Mouse (Mus musculus) stomach, postnatal 0 days (tissue): ENCODE measurements around the gene Ppil6. TPM values are rescaled to one million over a fixed set of nuclear protein-coding genes. Genes with fewer than 3 reads are reported as not detected.

ENCODE experiments used
- ATAC-seq: fragments of 200-750 bp; cut with Nextera tagmentation; 2 replicates; pipeline ENCODE4 v1.8.0; 2017; ENCODE audit not compliant: low FRiP score, low TSS enrichment
- DNase-seq: peaks from one replicate; pipeline ENCODE4 v3.0.0-alpha.2; 2016; ENCODE audit warnings: low spot score
- H3K27ac ChIP-seq: fragments of 300-500 bp; sonication (generic); replicated peaks from 2 replicates; pipeline ENCODE4 v1.5.1; 2014; ENCODE audit warnings: mild to moderate bottlenecking, control low read depth
- H3K27me3 ChIP-seq: fragments of 300-500 bp; sonication (generic); 2 replicates; pipeline ENCODE4 v1.6.1; 2014; ENCODE audit warnings: low read length; ENCODE audit not compliant: control insufficient read depth, insufficient read depth
- H3K36me3 ChIP-seq: fragments of 300-500 bp; sonication (generic); 2 replicates; pipeline ENCODE4 v1.6.1; 2014; ENCODE audit warnings: low read length, mixed read lengths; ENCODE audit not compliant: control insufficient read depth, insufficient read depth
- H3K4me1 ChIP-seq: fragments of 300-500 bp; sonication (generic); replicated peaks from 2 replicates; pipeline ENCODE4 v1.6.1; 2014; ENCODE audit warnings: antibody characterized with exemption; ENCODE audit not compliant: control insufficient read depth, insufficient read depth
- H3K4me2 ChIP-seq: fragments of 300-500 bp; sonication (generic); replicated peaks from 2 replicates; pipeline ENCODE4 v1.6.1; 2014; ENCODE audit warnings: low read depth, mild to moderate bottlenecking, control low read depth, moderate library complexity
- H3K4me3 ChIP-seq: fragments of 300-500 bp; sonication (generic); 2 replicates; pipeline ENCODE4 v1.5.1; 2014; ENCODE audit warnings: low read depth, low read length, control low read depth
- H3K9ac ChIP-seq: fragments of 300-500 bp; sonication (generic); 2 replicates; pipeline ENCODE4 v1.6.1; 2014; ENCODE audit warnings: mild to moderate bottlenecking, low read length, control low read depth, mixed read lengths
- H3K9me3 ChIP-seq: fragments of 300-500 bp; sonication (generic); 2 replicates; pipeline ENCODE4 v1.6.1; 2016; ENCODE audit warnings: low read length; ENCODE audit not compliant: control insufficient read depth
- CTCF ChIP-seq: IDR thresholded peaks from 2 replicates; pipeline ENCODE4 v1.5.1; 2016; ENCODE audit warnings: antibody characterized with exemption, low read depth, mild to moderate bottlenecking, moderate library complexity
- EP300 ChIP-seq: optimal IDR thresholded peaks from 2 replicates; pipeline ENCODE3; 2016; ENCODE audit warnings: antibody characterized with exemption
- WGBS: fragments of 180-500 bp; shearing (Covaris S2); extraction: QIAGEN DNeasy Blood & Tissue Kit; methylation state at CpG from one replicate; pipeline ENCODE4 v1.1.7; 2014; 5-methylcytosine and 5-hydroxymethylcytosine counted together
- polyA plus RNA-seq: library from polyadenylated mRNA; unstranded; fragments of >200 nt; fragmentation: Nextera tagmentation; extraction: Ambion mirVana; gene quantifications from 2 replicates; pipeline ENCODE4 v1.2.1, GENCODE M21; 2015

Ppil6 gene
- polyA plus RNA-seq, 1 experiment from 2014 or later: 2.5 TPM

DNA sequence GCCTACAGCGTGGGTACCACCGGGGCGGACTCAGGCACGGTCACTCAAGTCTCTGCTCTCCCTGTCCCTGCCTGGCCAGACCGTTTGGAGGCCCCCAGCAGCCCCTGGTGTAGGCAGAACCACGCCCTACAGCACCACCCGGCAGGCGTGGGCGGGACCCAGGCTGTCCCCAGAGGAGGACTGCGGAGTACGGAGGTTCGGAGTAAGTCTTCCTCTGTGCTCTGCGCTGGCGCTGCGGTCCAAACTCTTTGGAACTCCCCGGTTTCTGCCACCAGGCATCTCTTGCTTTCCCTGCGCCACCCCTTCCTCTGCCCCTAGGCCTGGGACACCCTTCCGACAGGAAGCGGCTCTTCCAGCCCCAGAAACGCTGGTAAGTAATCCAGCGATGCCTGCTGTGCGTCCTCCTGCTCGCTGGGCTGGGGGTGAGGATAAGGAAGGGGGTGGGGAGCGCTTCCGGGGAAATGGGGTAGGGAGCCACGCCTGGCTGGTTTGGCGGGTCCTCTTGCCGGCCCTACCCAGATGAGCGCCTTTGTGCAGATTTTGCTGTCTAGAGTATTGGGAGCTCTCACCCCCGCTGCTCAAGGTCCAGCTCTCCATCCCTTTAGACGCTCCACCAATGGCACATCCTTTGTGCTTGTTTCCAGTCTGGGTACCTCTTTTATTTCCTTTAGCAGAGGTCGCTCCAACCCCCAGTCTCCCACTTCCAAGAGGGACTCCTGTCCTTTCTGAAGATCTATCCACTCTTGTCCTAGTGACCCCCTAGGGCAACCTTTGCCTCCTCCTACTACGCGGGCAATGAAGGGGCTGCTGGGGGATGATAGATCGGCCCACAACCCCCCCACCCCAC, 13.8 kb upstream of the Ppil6 start, which contains the start of gene Mical1:
Gene Mical1 (plus strand): TSS at position 144 of the 847 bp plus-strand sequence.
- Histone ChIP-seq H3K4me2 (peak within 1 kb of the TSS; percentile 80), H3K4me3 (peak within 1 kb of the TSS; percentile 59), H3K27me3 (no peaks in the 10 kb centered on the region), H3K27ac (peak within 1 kb of the TSS; percentile 92), H3K9ac (peak within 1 kb of the TSS; percentile 76), H3K9me3 (no peaks in the 10 kb centered on the region), H3K36me3 (peaks cover 6% of the 10 kb centered on the region; the same call in 1 of the 2 replicates), H3K4me1 (0 out of 2 replicates have a peak, but pooled peaks cover 3% of the 10 kb centered on the region)
- under 1% methylated on average over 35 of the region's 35 CpGs for WGBS
- TF ChIP-seq CTCF (no peak), EP300 (no peak)
- ATAC-seq: peak; percentile 50; the same call in 1 of the 2 replicates
- DNase-seq: peak; percentile 70

DNA sequence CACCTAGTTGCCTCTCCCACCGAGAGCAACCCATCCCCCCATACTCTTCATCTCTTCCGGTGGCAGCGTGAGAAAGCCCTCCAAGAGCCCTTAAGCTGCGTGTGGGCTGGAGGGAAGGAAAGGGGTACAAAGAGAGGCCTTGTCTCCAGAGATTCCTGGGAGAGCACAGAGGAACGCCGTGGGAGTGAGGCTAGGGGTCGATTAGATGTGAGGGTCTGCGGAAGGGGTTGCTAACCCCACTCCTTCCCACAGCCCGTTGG, 13.3 kb upstream of the Ppil6 start:
- no peaks in the 10 kb centered on the region for H3K27me3 ChIP-seq
- peak overlapping the region; percentile 76 for H3K9ac ChIP-seq
- no peak; the same call in 1 of the 2 replicates for ATAC-seq
- no peak for TF ChIP-seq CTCF
- TF ChIP-seq EP300: no peak
- H3K27ac ChIP-seq: peak overlapping the region; percentile 92
- no peaks in the 10 kb centered on the region for H3K9me3 ChIP-seq
- peak overlapping the region; percentile 80 for H3K4me2 ChIP-seq
- no peak for DNase-seq
- 3% methylated on average over 9 of the region's 9 CpGs for WGBS
- H3K4me1 ChIP-seq: 0 out of 2 replicates have a peak, but pooled peaks cover 3% of the 10 kb centered on the region
- peaks cover 6% of the 10 kb centered on the region; the same call in 1 of the 2 replicates for H3K36me3 ChIP-seq
- H3K4me3 ChIP-seq: peak overlapping the region; percentile 59

DNA sequence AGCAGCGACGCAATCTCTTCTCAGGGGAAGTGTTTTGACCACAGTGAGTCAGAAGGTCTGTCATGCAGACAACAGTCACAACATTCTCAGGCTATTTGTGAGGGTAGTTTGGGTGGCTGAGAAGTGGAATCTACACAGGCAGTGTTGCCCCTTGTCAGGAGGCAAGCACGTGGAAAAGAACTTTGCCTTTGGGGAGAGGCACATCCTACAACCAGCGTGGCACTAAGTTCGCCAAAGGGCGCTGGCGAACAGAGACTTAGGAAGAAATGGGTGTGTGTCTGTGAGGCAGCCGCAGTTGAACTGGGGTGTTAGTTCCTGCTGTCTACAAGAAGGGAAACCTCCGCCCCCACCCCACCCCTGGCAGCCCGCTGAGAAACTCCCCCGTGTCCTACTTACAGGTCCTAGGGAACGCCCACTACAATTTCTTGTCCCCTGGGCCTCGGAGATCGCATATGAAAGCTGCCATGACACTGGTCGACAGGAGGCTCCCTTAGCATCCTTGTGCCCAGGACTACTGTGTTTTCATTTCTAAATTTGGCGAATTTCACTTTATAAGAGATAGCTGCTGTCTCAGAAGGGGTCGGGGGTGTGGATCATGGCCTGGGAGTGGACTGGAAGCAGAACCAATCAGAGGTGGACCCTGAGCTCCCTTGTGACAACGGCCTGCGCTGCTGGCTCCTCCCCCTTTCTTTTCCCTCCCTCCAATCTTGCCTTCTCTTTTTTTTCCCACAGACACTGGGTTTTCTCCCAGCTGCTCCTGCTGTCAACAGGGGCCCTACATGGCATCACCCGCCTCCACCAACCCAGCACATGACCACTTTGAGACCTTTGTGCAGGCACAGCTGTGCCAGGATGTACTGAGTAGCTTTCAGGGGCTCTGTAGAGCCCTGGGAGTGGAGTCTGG, 12.7 kb upstream of the Ppil6 start:
- peak; percentile 80 for ATAC-seq
- peak; percentile 68 for DNase-seq
- Histone ChIP-seq H3K27me3 (no peaks in the 10 kb centered on the region), H3K9me3 (no peaks in the 10 kb centered on the region), H3K9ac (peak overlapping the region; percentile 76), H3K4me3 (peak overlapping the region; percentile 59), H3K36me3 (peaks cover 6% of the 10 kb centered on the region; the same call in 1 of the 2 replicates), H3K4me2 (peak overlapping the region; percentile 80), H3K4me1 (0 out of 2 replicates have a peak, but pooled peaks cover 3% of the 10 kb centered on the region), H3K27ac (peak overlapping the region; percentile 92)
- WGBS: 5% methylated on average over 20 of the region's 20 CpGs
- TF ChIP-seq CTCF (no peak), EP300 (no peak)

DNA sequence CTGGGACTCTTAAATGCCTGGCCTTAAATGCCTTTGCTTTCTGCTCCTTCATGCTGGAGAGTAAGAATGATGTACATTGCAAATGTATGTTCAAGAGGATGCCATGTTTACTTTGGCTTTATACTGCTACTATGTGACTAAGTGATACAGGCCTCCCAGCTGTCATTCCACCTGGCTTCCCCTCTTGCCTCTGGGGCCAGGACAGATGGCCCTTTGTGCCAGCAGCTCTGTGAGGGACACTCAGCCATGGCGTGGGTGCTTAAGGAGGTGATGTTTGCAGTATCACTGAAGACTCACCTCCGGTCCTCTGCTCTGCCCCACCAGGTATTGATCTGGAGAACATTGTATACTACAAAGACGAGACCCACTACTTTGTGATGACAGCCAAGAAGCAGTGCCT, 10.3 kb upstream of the Ppil6 start:
- Histone ChIP-seq H3K4me3 (no peak overlapping the region), H3K9me3 (no peaks in the 10 kb centered on the region), H3K4me1 (no peaks in the 10 kb centered on the region), H3K27ac (no peak overlapping the region), H3K27me3 (no peaks in the 10 kb centered on the region), H3K4me2 (no peak overlapping the region), H3K36me3 (peaks cover 23% of the 10 kb centered on the region), H3K9ac (no peak overlapping the region)
- no peak for DNase-seq
- 82% methylated on average over 3 of the region's 3 CpGs for WGBS
- ATAC-seq: no peak
- TF ChIP-seq CTCF (no peak), EP300 (no peak)

DNA sequence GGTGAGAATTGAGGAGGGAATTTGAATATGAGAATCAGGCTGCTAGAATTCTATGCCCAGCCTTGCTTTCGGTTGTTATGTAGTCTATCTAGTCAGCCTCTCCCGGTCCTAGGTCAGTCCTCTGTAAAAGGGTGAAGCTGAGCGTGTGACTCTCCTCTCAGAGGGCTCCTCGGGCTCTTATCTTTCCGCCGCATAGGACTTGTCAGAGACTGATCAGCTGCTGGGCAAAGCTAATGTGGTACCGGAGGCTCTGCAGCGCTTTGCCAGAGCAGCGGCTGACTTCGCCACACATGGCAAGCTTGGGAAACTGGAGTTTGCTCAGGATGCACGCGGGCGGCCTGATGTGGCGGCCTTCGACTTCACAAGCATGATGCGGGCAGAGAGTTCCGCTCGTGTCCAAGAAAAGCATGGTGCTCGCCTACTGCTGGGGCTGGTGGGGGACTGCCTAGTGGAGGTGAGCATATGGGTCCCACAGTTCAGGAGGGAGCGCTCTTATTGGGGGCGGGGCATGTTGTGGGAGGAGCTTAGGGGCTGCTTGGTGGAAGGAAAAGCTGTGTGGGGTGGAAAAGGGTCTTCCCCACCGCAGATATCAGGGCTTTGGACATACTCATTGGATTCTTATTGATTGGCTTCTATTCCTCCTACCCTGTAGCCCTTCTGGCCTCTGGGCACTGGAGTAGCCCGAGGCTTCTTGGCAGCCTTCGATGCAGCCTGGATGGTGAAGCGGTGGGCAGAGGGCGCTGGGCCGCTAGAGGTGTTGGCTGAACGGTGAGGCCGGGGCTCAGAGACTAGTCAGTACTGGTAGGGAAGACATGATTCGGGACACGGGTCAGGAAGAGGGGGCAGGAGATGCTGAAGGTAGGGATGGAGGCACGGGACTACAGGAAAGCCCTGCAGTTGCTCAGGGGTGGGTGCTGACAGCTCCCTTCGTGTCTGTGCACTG, 9.0 kb upstream of the Ppil6 start:
- no peak overlapping the region for H3K4me2 ChIP-seq
- no peaks in the 10 kb centered on the region for H3K9me3 ChIP-seq
- ATAC-seq: no peak
- no peak overlapping the region for H3K9ac ChIP-seq
- H3K4me3 ChIP-seq: no peak overlapping the region
- 72% methylated on average over 33 of the region's 33 CpGs for WGBS
- no peaks in the 10 kb centered on the region for H3K4me1 ChIP-seq
- DNase-seq: no peak
- no peak for TF ChIP-seq CTCF
- no peak for TF ChIP-seq EP300
- peaks cover 31% of the 10 kb centered on the region for H3K36me3 ChIP-seq
- H3K27ac ChIP-seq: no peak overlapping the region
- no peaks in the 10 kb centered on the region for H3K27me3 ChIP-seq
